Mouse (Mus musculus) ES-Bruce4 (cell line): ENCODE results near the gene Mss51. TPM values are rescaled to one million over a fixed set of nuclear protein-coding genes. Genes with fewer than 3 reads are reported as not detected.

Experiments
- H3K27ac ChIP-seq: 2 replicates; pipeline ENCODE4 v1.5.1; 2012; ENCODE audit warnings: low read length, inconsistent platforms; ENCODE audit not compliant: insufficient read depth
- H3K27me3 ChIP-seq: 2 replicates; pipeline ENCODE4 v1.6.1; 2012; ENCODE audit warnings: mild to moderate bottlenecking, low read length, inconsistent platforms; ENCODE audit not compliant: control insufficient read depth, poor library complexity, insufficient read depth, severe bottlenecking
- H3K36me3 ChIP-seq: 2 replicates; pipeline ENCODE4 v1.6.1; 2012; ENCODE audit warnings: inconsistent platforms, mild to moderate bottlenecking, low read length, moderate library complexity; ENCODE audit not compliant: control insufficient read depth, poor library complexity, insufficient read depth, severe bottlenecking
- H3K4me1 ChIP-seq: one replicate; pipeline ENCODE4 v1.8.1; 2011; ENCODE audit warnings: low read length; ENCODE audit not compliant: control insufficient read depth, insufficient read depth
- H3K4me3 ChIP-seq: 2 replicates; pipeline ENCODE4 v1.5.1; 2011; ENCODE audit warnings: low read depth, mild to moderate bottlenecking, low read length
- H3K9ac ChIP-seq: 2 replicates; pipeline ENCODE4 v1.6.1; 2012; ENCODE audit warnings: low read depth, mild to moderate bottlenecking, inconsistent platforms; ENCODE audit not compliant: poor library complexity, severe bottlenecking
- H3K9me3 ChIP-seq: replicated peaks from 2 replicates; pipeline ENCODE4 v1.6.1; 2012; ENCODE audit warnings: mild to moderate bottlenecking, low read length, inconsistent platforms; ENCODE audit not compliant: control insufficient read depth, poor library complexity, insufficient read depth, severe bottlenecking
- CTCF ChIP-seq: IDR thresholded peaks from one replicate; pipeline ENCODE4 v1.8.1; 2011; ENCODE audit warnings: low read depth, low read length
- EP300 ChIP-seq: IDR thresholded peaks from 2 replicates; pipeline ENCODE4 v1.6.1; 2011; ENCODE audit warnings: low read depth, low read length; ENCODE audit not compliant: insufficient read depth
- POLR2A ChIP-seq: IDR thresholded peaks from one replicate; pipeline ENCODE4 v1.8.1; 2011; ENCODE audit warnings: low read length; ENCODE audit not compliant: insufficient read depth
- polyA plus RNA-seq: library from polyadenylated mRNA; stranded (reverse); fragments of >200 nt; gene quantifications from 2 replicates; pipeline ENCODE4 v1.2.4, GENCODE M21; 2011; ENCODE audit warnings: low read depth; ENCODE audit not compliant: missing spikeins, insufficient read depth, insufficient read length

The Mss51 gene
- polyA plus RNA-seq, 1 experiment = 3.8 TPM

DNA sequence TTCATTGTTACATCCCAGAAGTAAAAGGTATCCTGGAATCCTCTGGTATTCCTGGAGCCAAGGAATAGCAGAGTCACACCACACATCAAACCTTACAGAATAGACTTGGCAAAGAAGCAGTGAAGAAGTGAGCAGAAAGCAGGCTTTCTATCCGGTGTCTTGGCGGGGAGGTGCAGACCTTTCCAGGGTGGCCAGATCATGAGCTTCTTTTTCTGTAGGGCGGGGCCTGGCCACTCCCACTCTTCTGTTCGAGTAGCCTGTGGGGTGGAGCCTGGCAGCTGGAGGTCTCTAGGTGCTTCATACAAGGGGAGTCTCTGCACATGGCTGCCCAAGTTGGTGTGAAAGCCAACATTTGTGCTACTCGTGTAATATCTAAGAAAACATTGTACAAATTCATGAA is 15.5 kb downstream of the Mss51 start:
- no peaks in the 10 kb centered on the region; the same call in 1 of the 2 replicates for H3K36me3 ChIP-seq
- H3K27ac ChIP-seq = no peak overlapping the region
- no peaks in the 10 kb centered on the region for H3K27me3 ChIP-seq
- TF ChIP-seq CTCF = no peak
- H3K4me1 ChIP-seq = peaks cover 4% of the 10 kb centered on the region
- no peaks in the 10 kb centered on the region for H3K9me3 ChIP-seq
- H3K9ac ChIP-seq = no peak overlapping the region
- no peak overlapping the region for H3K4me3 ChIP-seq

DNA sequence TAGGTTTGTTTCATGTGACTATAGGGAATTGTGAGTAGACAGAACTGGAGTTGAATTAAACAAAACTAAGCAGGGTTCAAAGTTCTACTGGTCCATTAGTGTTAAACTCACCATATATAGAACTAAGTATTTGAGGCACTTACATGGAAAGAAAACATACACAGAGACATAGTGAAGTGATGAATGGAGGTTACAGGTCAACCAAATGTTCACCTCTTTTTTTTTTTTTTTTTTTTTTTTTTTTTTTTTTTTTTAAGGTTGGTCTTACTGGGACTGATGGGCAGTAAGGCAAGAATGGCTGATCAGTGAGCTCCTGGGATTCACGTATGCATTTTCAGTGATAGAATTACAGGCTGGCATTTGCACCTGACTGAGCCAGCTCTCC is 16.5 kb downstream of the Mss51 start:
- peaks cover 6% of the 10 kb centered on the region for H3K4me1 ChIP-seq
- H3K4me3 ChIP-seq = no peak overlapping the region
- no peaks in the 10 kb centered on the region for H3K9me3 ChIP-seq
- H3K27ac ChIP-seq = peak overlapping the region; percentile 25; the same call in 1 of the 2 replicates
- H3K9ac ChIP-seq = 0 out of 2 replicates have a peak overlapping the region, but pooled peaks have one; percentile 18
- no peaks in the 10 kb centered on the region; the same call in 1 of the 2 replicates for H3K36me3 ChIP-seq
- TF ChIP-seq POLR2A (no peak), EP300 (no peak), CTCF (no peak)
- H3K27me3 ChIP-seq = no peaks in the 10 kb centered on the region

DNA sequence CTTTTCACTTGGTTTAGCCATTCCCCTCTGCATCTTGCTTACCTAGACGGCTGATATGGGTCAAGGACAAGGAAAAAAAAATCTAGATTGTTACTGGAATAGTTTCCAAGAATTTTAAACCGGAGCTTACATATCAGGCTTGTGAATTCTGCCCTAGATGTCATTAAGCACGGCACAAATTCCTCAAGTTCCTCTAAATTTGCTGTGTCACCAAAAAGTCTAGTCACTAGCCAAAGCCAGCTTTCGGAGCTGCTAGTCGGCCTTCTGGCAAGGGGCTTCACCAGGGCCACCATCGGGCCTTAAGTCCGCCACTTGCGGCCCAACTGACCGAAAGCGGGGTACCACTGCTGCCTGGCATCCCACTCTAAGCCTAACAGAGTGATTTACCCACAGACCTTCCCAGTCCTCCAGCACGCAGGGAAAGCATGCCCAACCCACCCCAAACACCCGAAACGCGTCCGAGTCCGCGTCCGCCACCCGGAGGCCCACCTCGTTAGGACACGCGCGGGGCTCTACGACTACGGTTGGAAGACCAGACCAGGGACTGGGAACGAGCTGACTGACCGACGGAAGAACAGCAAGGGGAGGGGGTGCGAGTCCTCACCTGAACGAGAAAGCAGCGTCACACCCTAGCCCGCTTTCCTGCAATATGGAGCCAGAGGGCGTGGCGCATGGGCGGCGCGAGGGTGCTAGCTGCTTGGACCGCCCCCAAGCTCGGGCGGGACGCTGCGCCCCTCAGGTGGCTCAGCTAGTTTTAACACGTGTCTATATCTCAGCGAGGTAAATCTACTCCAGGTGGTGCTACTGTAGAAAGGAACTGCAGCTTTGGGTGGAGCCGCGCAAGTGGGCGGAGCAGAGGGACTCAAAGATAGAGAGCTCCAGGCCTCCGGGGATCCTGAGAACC is 17.2 kb downstream of the Mss51 start, which contains the start of gene Anxa7:
Gene Anxa7 (minus strand): TSS at position 843 of the 904 bp plus-strand sequence.
- Histone ChIP-seq H3K4me1 (peaks cover 6% of the 10 kb centered on the region), H3K36me3 (no peaks in the 10 kb centered on the region), H3K4me3 (peak within 1 kb of the TSS; percentile 71), H3K9ac (peak within 1 kb of the TSS; percentile 62), H3K27ac (peak within 1 kb of the TSS; percentile 25), H3K9me3 (no peaks in the 10 kb centered on the region), H3K27me3 (no peaks in the 10 kb centered on the region)
- TF ChIP-seq POLR2A (peak; percentile 42), CTCF (no peak), EP300 (peak; percentile 4; the same call in 1 of the 2 replicates)

- Histone ChIP-seq H3K27ac (peak overlapping the region; percentile 77), H3K4me3 (peak overlapping the region; percentile 71), H3K4me1 (peaks cover 6% of the 10 kb centered on the region), H3K27me3 (no peaks in the 10 kb centered on the region), H3K9me3 (no peaks in the 10 kb centered on the region), H3K9ac (peak overlapping the region; percentile 62), H3K36me3 (no peaks in the 10 kb centered on the region)
- TF ChIP-seq POLR2A (no peak), CTCF (no peak), EP300 (0 out of 2 replicates have a peak, but pooled peaks have one; percentile 43)
Measured at GRCm38 (mm10) chr14:20478801-20479200, 17.9 kb downstream of the Mss51 start.

GRCm38 (mm10) chr14:20478385-20478784 is 18.3 kb downstream of the Mss51 start:
- no peak overlapping the region for H3K9ac ChIP-seq
- peak overlapping the region; percentile 77 for H3K27ac ChIP-seq
- no peaks in the 10 kb centered on the region for H3K36me3 ChIP-seq
- no peak for TF ChIP-seq POLR2A
- TF ChIP-seq CTCF = no peak
- TF ChIP-seq EP300 = no peak
- no peaks in the 10 kb centered on the region for H3K27me3 ChIP-seq
- no peaks in the 10 kb centered on the region for H3K9me3 ChIP-seq
- H3K4me1 ChIP-seq = peaks cover 6% of the 10 kb centered on the region
- peak overlapping the region; percentile 25; the same call in 1 of the 2 replicates for H3K4me3 ChIP-seq

DNA sequence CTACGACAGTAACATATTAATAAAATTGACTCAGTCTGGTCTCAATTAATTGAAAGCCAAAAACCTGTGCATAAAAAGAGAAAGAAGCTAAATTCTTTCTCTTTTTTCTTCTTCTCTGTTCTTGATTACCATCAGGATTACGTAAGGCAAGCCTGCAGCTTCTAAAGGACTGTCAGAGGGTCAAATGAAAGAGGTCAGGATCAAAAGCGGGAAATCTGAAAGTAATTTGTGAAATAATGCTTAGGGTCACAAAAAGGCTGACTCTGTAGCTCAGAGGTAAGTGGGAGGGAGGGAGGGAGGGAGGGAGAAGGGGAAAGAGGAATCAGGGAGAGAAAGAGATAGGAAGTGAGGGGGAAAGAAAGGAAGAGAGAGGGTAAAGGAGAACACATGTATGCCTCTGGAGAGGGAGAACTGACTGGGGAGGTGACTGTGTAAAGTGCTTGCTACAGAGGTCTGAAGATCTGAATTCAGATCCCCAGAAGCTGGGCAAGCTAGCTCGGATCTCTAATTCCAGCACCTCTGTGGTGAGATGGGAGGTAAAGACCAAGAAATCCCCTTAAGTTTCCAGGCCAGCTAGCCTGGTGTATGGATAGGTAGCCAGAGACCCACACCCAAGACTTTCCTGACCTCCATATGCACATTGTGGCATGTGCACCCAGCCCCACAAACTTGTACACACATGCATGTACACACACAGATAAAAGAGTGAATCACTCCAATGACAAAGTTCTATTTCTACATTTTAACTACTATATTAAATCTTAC is 19.3 kb downstream of the Mss51 start:
- 0 out of 2 replicates have a peak, but pooled peaks cover 2% of the 10 kb centered on the region for H3K36me3 ChIP-seq
- TF ChIP-seq POLR2A = no peak
- TF ChIP-seq EP300 = no peak
- no peak for TF ChIP-seq CTCF
- no peak overlapping the region for H3K9ac ChIP-seq
- H3K27me3 ChIP-seq = no peaks in the 10 kb centered on the region
- H3K4me3 ChIP-seq = no peak overlapping the region
- H3K27ac ChIP-seq = no peak overlapping the region
- peaks cover 6% of the 10 kb centered on the region for H3K4me1 ChIP-seq
- H3K9me3 ChIP-seq = no peaks in the 10 kb centered on the region
